Mouse (Mus musculus): ENCODE results near the gene Car5a.

DNA sequence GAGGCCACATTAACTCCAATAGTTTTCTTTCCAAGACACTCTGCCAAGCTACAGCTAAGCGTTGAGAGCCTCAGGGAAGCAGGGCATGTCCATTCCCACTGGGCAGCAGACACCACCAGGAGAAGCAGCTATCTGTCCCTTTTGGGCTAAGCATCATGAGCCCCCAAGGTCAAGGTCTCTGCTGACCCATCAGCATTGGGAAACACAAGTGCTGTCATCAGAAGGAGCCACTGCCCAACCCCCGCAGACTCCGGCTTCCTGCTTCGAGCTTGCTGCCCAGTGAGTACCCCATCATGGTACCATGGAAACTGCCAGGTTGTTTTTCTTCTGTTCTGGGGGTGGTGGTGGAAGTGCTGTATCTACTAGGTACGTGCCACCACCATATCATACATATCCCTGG, 76.5 kb downstream of the Car5a start:
- no peak for TF ChIP-seq CTCF (IDR thresholded peaks at IDR 0.05; ENCODE audit: low read depth)
- TF ChIP-seq EP300 (IDR thresholded peaks at IDR 0.05; ENCODE audit: low read depth) = no peak
